Mouse (Mus musculus) kidney, postnatal 10 days (tissue): ENCODE data around the gene Dis3.
"Not testable (repeated sequence)": the region's sequence is repeated elsewhere in the genome, so short reads cannot be mapped to it uniquely, and the experiment has no call there.

Source experiments
- DNase-seq: peaks from one replicate; pipeline ENCODE4 v3.0.0; 2021; ENCODE audit warnings: mixed read lengths

Dis3 gene

DNA sequence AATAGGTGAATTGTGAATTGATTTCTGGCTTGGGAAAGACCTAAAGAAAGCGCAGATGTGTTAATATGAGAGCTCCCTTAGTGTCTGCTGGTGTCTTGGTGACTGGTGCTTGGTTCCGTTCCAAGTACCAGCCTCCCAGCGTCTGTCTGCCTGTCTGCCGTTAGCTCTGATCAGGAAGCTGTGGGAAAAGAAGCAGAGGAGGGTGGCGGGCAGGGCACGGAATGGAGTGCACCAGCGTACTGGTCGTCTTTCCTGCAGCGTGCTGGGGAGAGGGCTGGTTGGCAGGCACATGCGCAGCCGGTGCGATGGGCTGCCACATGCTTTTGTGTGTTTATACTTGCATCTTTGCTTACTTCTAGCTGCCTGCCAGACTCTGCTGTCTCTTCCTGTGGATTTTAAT is 39.0 kb downstream of the Dis3 start:
- no peak for DNase-seq

DNA sequence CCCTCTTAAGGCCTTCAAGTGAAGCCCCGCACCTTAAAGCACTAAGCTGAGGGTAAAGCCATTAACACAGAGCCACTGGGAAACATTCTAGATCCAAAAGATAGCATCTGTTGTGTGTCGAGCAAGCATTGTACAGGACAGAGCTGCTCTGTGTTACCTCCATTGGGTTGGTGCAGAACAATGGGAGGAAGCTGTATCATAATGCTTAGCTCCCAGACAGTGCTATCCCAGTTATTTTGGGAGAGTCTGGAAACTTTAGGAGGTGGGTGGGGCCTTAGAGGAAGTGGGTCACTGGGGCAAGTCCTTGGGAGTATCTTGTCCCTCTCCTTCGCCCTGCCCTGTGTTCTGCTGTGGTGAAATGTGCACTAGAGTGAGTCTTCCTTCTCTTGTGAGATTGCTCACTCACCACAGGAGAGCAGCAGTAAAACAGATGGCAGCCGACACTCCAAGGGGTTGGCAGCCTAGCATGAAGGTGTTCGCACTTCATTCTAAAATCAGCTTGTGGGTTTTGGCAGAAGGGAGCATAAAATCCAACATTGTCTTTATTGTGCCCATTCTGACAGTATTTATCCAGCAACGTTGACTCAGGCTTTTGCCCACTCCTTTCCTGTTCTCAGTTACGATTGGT is 40.5 kb downstream of the Dis3 start:
- DNase-seq: no peak

DNA sequence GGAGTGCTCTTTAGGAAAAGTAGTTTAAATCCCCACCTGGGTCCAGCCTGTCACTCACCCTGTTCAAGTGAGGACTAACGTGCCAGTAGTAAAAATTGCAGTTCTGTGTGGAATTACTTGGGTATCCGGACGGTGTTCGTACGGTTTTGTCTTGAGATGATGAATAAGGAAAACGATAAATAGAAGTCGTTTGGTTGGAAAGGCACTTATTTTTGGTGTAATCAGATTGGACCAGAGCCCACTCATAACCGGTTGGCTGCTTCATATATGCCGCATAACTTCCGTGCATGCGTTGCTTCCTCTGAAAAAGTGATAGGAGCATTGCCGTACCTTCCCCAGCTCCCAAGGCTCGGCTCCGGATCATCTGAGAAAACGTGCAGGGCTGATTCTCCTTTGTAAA is 52.8 kb downstream of the Dis3 start:
- no peak for DNase-seq

DNA sequence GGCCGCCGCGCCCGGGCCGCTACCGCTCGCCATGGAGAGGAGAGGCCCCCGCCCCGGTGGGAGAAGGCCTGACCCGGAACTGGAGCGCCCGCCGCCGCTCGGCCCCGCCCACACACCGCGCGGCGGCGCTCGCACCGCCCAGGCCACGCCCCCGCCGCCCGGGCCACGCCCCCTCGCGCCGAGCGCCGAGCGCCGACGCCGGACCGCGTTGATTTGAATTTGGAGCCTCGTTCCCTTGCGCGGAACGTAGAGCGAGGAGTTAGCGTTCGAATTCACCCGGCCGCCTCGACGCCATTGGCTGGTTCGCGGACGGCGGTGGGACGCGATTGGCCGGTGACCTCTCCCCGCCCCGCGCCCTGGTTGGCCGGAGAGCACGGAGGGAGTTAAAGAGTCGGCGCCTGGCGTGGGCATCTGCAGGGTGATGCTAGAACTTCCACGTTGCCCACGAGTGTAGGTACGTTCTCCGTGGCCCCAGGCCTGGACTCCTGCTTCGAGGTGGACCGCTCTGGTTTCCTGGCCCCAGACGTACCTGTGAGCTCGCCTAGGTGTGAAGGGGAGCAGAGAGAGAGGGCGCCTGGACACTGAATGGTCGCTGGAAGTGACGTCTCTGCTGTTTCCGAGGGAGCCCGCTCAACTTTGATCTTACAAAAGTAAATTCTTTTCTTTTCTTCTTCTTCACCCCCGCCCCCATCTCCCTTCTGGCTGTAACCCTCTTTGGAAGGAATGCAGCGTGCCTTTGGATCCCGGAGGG is 53.4 kb downstream of the Dis3 start, which contains the start of the genes Mzt1 and Bora:
Gene Mzt1, minus strand, starts transcription at position 104 of the 751 bp plus-strand sequence.
Gene Bora, plus strand, starts transcription at position 192 of the 751 bp plus-strand sequence.
- DNase-seq: peak; percentile 95

DNA sequence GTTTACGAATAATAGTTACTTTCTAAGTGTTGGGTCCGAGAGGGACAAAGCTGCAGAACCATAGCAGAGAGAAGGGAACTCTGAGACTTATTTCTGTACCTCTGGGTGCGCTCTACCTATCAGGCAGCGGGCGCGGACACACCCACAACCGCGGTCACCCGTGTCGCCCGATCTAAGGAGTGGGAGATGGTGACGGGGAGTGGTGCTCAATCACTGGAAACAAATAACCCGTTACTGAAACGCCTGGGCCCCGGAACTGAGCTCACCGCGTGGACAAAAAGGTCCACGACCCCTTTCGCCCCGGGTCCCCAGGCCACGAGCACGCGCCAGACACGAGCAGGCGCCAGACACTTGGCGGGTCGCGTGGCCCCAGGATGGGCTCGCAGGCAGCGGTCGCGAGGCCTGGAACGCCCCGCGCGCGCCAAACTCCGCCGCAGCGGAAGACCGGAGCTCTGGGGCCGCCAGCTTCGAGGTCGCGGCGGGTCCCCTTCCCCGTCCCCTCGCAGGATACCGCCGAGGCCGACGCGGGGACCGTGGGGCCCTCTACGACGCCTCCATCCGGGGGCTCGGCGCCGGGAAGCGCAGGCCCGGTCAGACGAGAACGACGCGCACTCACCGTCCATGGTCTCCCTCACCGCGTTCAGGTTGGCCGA is 54.1 kb downstream of the Dis3 start:
- no peak for DNase-seq

DNA sequence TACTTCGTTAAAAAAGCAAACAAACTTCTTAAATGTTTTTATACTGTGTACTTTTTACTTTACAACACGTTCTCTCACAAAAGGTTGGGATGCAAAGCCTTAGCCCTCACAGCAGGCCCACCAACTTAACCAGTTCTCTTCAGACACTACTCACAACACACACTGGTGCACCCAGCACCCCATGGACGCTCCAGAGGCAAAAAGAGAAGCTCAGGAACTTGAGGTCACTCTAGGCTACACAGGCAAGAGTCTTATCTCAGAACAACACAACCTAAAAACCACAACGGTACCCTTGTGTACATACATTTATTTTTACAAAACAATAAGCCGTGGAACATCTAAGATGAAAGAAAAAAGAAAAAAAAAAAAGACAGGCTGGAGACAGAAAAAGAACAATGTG is 54.9 kb downstream of the Dis3 start:
- no peak for DNase-seq

DNA sequence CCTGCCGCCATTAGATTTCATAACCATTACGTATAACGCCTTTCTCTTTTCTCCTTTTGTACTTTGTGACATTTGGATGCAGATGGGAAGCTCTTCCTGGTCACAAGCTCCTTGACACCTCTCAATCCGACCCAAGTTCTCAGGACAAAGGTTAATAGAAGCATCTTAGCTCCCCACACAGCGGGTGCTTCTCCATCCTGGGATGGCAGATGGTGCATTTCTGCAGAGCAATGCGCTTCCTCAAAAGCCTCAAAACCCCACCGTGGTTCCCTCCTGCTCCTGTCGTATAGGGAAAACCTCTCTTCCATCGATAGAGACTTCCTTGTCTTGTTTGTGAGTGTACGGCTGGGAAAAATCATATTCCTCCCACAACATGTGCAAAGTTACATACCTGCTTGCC is 55.5 kb downstream of the Dis3 start:
- DNase-seq: no peak

DNA sequence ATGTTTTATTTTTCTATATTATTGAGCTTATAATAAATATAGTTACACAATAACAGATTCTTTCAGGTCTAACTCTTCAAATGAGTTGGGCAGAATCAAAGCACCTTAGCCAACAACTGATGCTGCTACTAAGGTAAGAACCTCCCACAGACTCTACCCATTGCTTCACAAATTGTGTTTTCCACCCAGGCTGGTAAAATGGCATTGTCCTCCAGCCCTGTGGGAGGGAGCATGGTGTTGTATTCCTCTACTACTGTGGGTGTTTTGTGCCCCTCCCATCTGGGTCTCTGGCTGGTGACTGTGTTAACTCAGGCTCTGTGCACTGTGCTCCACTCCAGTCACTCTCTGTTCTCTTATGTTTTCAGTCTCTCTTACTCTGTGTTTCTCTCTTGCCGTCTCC is 56.1 kb downstream of the Dis3 start:
- no peak for DNase-seq

DNA sequence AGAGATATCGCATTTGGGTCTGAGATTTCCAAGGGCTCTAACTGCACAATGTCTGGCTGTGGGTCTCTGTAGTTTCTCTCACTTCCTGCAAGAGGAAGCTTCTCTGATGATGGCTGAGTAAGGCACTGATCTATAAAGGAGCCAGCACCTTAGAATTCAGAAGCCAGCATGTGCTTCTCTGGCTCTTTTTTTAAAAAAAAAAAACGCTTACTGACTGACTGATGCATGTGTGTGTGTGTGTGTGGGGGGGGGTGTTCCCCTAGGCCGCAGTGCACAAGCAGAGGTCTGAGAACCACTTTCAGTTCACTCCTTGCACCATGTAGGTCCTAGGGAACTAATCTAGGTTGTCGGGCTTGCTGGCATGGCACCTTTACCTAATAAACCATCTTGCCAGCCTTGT is 58.2 kb downstream of the Dis3 start:
- DNase-seq: no peak

DNA sequence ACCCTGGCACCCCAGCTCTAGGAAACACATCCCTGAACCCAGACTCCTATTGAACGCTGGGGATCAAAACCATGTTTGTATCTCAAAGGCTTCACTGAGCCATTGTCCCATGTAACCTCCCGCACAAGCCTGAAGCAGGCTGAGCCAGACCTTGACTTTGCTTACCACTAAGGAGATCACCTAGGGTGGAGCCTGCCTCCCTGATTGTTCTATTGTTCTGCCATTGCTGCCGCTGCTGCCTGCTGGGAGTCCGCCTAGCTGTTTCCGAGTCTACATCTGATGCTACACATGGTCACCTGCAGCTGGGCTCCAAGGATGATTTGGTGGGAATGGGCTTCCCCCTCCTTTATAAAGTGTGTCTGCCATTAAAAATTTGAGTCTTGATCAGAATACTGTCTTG is 60.3 kb downstream of the Dis3 start:
- DNase-seq: not testable (repeated sequence)

DNA sequence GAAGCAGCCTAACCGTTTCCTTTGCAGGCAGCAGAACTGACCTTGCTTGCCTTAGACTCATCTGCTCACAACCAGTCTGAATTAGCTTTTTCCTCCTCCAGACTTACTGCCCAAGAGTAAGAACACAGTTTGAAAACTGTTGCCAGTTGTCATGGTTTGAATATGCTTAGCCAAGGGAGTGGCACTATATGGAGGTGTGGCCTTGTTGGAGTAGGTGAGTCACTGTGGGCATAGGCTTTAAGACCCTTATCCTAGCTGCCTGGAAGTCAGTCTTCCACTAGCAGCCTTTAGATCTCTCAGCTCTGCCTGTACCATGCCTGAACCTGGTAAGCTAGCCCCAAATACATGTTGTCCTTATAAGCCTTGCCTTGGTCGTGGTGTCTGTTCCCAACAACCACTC is 61.9 kb downstream of the Dis3 start:
- no peak for DNase-seq

DNA sequence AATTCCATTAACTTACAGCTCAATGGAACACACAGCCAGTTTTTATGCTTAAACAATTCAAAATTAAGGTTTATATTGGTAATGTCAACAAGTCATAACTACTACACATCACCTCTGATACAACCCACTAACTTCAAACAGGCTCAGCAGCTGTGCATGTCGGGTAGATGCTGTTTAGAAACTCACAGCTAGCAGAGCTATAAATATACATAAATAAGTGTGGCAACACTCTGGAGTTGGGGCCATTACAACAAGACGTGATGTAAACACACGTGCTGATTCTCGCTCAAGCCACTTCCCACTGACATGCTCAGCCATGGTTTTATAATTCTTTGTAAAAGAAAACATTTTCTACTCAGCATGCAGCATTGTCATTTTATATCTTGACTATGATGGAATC is 63.5 kb downstream of the Dis3 start:
- DNase-seq: no peak

DNA sequence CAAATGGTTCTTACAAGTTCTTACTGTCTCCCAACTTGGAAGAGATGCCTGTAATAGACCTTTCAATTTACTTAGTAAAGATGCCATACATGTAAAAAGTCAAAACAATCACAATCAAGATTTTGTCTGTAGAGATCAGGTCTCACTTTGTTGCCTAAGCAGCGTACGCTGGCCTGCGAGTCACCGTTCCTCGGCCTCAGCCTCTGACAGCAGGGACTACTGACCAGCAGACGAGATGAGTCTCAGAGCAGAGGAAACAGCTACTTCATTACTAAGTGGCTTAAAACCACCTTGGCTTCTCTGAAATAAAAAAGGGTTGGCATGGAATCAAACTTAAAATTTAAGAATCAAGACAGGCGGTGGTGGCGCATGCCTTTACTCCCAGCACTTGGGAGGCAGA is 64.7 kb downstream of the Dis3 start:
- DNase-seq: not testable (repeated sequence)

DNA sequence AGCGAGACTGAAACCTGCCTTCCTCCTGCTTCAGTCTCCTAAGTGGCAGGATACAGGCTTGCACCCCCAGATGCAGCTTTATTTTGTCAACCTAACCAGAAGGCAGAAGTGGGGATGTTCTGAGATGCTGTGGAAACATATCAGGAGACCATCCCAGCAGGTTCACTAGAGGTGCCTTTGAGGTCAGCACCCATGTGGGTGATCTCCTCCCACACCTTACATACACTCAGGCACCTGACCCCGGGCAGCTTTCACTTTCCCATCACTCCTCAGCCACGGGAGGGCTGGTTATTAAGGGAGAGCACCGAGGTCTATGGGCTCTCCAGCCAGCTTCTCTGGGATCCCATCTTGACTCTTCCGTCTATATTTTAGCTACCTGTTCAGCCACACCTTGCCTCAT is 67.0 kb downstream of the Dis3 start:
- no peak for DNase-seq

DNA sequence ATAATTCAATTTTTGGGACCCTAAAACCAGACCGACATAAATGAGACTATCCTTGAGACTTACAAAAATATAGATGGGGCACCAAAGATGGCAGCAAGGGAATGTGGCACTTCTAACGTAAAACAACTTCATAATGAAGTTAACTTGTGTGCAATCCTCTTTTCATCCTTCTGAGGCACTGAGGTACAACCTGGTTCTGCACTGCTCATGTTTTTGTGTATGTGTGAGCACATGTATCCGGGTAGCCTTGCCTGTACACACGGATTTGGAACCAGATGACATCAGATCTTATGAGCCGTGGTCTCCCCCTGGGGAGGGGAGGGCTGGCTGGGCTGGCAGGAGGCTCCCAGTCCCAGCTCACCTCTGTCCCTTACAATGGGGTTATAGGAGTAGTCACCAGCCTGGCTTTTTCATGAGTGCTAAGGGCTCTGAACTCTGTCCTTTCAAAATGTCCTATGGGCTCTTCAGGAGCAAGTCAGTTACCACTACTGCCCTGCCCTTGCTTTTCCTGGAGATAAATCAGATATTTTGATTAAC is 68.2 kb downstream of the Dis3 start:
- no peak for DNase-seq

DNA sequence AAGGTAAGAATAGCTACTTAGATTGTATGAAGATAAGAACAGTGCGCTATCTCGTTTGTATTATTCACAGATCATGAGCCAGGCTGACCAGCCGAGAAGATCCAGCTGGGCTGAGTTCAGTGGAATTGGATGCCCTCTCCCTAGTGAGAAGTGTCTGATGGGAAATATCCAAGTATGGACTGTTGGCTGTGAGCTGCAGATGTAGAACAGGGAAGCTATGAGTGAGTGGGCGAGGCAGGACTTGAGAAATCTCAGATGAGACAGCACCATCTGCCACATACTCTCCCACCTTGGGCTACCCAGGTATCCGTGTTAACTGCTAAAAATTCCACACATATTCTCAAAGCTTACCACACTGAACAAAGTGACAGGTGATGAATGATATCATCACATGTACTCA is 69.6 kb downstream of the Dis3 start:
- DNase-seq: no peak
